Mouse (Mus musculus): Measurements from ENCODE around the gene Hal. TPM values are rescaled to one million over a fixed set of nuclear protein-coding genes. Genes with fewer than 3 reads are reported as not detected.

The Hal gene
- polyA plus RNA-seq (2015; fragmentation: Nextera tagmentation; extraction: Ambion mirVana), result not detected in 2 replicates

DNA sequence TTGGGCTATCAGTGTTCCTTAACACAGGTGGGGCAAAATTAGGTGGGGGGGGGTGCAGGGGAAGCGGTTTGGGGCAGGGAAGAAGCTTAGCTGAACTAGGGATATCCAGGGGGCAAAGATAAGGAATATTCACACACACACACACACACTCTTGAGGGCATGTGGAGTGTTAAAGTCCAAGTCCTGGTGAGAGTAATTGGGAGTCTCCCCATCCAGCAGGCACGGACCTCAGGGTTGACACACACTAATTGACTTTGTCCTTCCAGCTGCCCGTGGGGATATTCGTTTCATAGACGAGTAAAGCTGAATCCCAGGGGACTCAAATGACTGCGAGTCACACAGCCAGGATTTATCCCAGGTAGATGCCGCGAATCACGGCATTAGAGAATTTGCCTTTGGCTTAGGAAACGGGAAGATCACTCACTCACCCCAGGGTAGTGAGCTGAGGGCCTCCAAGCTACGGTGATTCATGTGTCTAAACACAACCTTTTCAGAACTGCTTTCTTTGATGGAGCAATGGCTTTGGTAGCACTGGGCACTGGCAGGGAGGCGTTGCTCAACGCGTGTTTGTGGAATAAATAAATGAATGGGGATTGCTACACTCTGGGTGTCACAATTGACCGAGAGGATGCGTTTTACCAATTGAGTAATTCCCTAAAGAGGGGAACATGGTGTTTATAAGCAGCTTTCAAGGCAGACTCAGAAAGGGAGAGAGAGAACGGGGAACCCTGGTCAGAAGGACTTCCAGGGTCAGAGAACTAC is at the start of gene Hal:
TSS of gene Hal (plus strand) at position 703 of the 762 bp plus-strand sequence.
- H3K9me3 ChIP-seq (replicated peaks), result no peaks in the 10 kb centered on the region
- no peaks in the 10 kb centered on the region for H3K27me3 ChIP-seq
- no peak for ATAC-seq
- 65% methylated on average over 17 of the region's 17 CpGs for WGBS
- no peaks in the 10 kb centered on the region for H3K4me1 ChIP-seq
- H3K9ac ChIP-seq, result no peak within 1 kb of the TSS
- peaks cover 16% of the 10 kb centered on the region for H3K36me3 ChIP-seq (ENCODE audit: poor library complexity, severe bottlenecking)
- no peak within 1 kb of the TSS for H3K27ac ChIP-seq
- no peak within 1 kb of the TSS for H3K4me3 ChIP-seq
- H3K4me2 ChIP-seq, result no peak within 1 kb of the TSS

DNA sequence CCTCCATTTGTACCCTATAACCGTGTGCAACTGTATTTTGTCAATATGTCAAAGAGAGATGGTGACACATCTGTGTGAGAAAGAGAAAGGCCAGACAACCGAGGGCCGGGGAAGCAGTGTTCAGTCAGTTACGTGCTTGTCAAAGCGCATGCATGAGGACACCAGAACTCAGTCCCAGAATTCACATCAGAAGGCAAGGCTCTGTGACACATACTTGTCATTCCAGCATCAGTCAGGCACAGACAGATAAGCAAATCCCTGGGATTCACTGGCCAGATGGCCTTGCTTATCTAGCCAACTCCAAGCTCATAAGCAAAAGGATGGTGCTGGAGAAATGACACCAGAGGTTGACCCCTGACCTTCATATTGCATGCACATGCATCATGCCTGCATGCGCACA is 47.1 kb upstream of the Hal start:
- Histone ChIP-seq H3K9ac (no peak overlapping the region), H3K36me3 (ENCODE audit: poor library complexity, severe bottlenecking) (no peaks in the 10 kb centered on the region), H3K4me1 (no peaks in the 10 kb centered on the region), H3K27me3 (no peaks in the 10 kb centered on the region), H3K9me3 (replicated peaks) (no peaks in the 10 kb centered on the region), H3K4me3 (no peak overlapping the region), H3K4me2 (no peak overlapping the region), H3K27ac (no peak overlapping the region)
- ATAC-seq, result no peak
- WGBS, result 90% methylated on average over 6 of the region's 6 CpGs

DNA sequence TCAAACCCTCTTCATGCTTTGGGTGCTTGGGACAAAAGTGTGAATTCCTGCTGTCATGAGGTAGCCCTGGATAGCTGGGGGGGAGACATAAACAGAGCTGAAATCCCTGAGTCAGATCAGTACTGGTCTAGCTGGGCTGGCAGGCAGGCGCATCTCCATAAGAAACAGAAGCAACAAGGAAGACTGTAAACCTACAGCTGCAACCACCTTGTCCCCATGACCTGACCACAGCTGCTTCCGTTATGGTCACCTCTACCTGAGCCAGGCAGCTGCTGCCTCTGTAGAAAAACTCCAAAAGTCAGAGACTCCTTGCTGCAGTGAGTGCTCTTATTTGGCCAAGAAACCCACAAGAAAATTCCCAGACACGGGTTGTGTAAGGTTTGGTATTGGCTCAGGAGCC is 46.4 kb upstream of the Hal start:
- ATAC-seq, result no peak
- 85% methylated on average over 3 of the region's 3 CpGs for whole genome bisulfite sequencing
- no peaks in the 10 kb centered on the region for H3K36me3 ChIP-seq (ENCODE audit: poor library complexity, severe bottlenecking)
- no peaks in the 10 kb centered on the region for H3K9me3 ChIP-seq (replicated peaks)
- H3K27me3 ChIP-seq, result no peaks in the 10 kb centered on the region
- H3K4me3 ChIP-seq, result no peak overlapping the region
- no peak overlapping the region for H3K9ac ChIP-seq
- H3K4me1 ChIP-seq, result no peaks in the 10 kb centered on the region
- H3K27ac ChIP-seq, result no peak overlapping the region
- H3K4me2 ChIP-seq, result no peak overlapping the region

DNA sequence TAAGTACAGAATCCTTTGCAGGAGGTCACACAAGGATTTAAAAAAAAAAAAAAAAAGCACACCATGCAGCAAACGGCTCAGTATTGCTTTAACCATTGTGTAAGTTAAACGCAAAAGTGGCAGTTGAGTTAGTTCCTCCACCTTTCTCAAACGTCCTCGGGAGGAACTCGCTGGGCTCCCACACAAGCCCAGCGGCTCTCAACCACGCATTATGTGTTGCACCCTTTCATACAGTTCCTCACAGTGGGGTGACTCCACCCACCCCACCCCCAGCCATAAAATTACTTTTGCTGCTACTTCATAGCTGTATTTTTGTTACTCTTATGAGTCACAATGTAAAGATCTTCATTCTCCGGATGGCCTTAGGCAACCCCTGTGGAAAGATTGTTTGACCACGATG is 44.2 kb upstream of the Hal start:
- Histone ChIP-seq H3K4me3 (no peak overlapping the region), H3K36me3 (ENCODE audit: poor library complexity, severe bottlenecking) (no peaks in the 10 kb centered on the region), H3K9me3 (replicated peaks) (no peaks in the 10 kb centered on the region), H3K27me3 (0 out of 2 replicates have a peak, but pooled peaks cover 2% of the 10 kb centered on the region), H3K9ac (no peak overlapping the region), H3K4me1 (no peaks in the 10 kb centered on the region), H3K4me2 (no peak overlapping the region), H3K27ac (no peak overlapping the region)
- no peak for ATAC-seq
- WGBS, result 82% methylated on average over 9 of the region's 9 CpGs

DNA sequence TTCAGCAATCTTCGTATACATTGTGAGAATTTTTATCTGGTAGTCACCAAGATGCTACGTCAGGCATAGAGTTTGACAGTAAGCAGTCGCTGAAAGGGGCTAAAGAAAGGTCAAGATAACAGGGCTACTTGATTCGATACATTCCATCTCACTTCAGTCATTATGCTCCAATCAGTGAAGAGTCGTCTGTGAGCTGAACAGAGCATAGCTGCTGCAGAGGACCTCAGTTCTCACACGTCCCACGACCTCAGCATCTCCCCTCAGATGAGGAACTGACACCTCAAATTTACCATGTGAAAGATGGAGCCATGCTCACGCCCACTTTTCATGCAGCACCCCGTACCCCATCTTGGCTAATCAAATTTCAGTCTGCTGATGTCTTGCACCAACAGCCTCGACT is 41.2 kb upstream of the Hal start:
- H3K4me1 ChIP-seq, result peaks cover 4% of the 10 kb centered on the region
- WGBS, result 77% methylated on average over 10 of the region's 10 CpGs
- ATAC-seq, result no peak
- H3K9ac ChIP-seq, result no peak overlapping the region
- 0 out of 2 replicates have a peak, but pooled peaks cover 2% of the 10 kb centered on the region for H3K27me3 ChIP-seq
- H3K9me3 ChIP-seq (replicated peaks), result no peaks in the 10 kb centered on the region
- H3K27ac ChIP-seq, result no peak overlapping the region
- no peaks in the 10 kb centered on the region for H3K36me3 ChIP-seq (ENCODE audit: poor library complexity, severe bottlenecking)
- no peak overlapping the region for H3K4me2 ChIP-seq
- no peak overlapping the region for H3K4me3 ChIP-seq

DNA sequence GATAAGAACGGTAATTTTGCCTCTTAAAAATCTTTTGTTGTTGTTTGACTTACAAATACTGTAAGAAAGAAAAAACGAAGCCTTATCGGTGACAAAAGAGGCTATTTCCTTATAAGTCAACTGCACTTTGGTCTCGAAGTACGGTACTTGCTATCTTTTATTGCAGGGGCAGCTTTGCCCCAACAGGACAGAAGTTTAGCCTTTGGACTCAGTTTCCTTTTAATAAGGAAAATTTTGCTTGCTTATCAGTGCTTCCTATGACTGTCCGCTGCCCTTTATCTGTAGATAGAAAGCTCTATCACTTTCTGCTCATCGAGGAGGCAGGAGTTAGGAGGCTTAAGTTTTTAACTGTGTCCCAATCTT is 33.9 kb upstream of the Hal start:
- H3K9me3 ChIP-seq (replicated peaks), result no peaks in the 10 kb centered on the region
- ATAC-seq, result no peak
- no peaks in the 10 kb centered on the region for H3K27me3 ChIP-seq
- H3K4me2 ChIP-seq, result peak overlapping the region; percentile 79
- H3K4me1 ChIP-seq, result peaks cover 19% of the 10 kb centered on the region
- H3K4me3 ChIP-seq, result peak overlapping the region; percentile 84
- no peak overlapping the region for H3K9ac ChIP-seq
- no peak overlapping the region for H3K27ac ChIP-seq
- 72% methylated on average over 7 of the region's 7 CpGs for WGBS
- H3K36me3 ChIP-seq (ENCODE audit: poor library complexity, severe bottlenecking), result no peaks in the 10 kb centered on the region

DNA sequence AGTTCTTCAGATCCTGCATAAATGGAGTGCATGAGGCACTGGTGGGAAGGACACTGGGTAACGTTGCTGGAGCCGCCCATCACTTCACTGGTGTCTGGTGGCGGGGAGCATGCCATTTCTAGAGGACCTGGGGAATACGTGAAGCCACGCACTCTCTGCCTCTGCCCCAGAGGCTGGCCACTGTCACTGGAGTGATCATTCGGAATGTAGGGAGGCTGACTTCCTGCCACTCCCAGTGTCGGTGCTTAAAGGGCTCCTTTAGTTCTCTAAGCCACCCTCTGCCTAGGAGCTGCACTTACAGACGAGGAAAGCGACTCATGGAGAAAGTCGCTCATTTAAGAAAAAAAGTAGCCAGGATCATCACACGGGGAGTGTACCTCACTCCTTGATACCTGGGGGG is 28.5 kb upstream of the Hal start:
- H3K4me2 ChIP-seq, result no peak overlapping the region
- peaks cover 44% of the 10 kb centered on the region for H3K36me3 ChIP-seq (ENCODE audit: poor library complexity, severe bottlenecking)
- peaks cover 4% of the 10 kb centered on the region for H3K4me1 ChIP-seq
- no peak overlapping the region for H3K27ac ChIP-seq
- no peak for ATAC-seq
- H3K4me3 ChIP-seq, result no peak overlapping the region
- WGBS, result 84% methylated on average over 11 of the region's 11 CpGs
- no peaks in the 10 kb centered on the region for H3K9me3 ChIP-seq (replicated peaks)
- H3K9ac ChIP-seq, result no peak overlapping the region
- no peaks in the 10 kb centered on the region for H3K27me3 ChIP-seq

DNA sequence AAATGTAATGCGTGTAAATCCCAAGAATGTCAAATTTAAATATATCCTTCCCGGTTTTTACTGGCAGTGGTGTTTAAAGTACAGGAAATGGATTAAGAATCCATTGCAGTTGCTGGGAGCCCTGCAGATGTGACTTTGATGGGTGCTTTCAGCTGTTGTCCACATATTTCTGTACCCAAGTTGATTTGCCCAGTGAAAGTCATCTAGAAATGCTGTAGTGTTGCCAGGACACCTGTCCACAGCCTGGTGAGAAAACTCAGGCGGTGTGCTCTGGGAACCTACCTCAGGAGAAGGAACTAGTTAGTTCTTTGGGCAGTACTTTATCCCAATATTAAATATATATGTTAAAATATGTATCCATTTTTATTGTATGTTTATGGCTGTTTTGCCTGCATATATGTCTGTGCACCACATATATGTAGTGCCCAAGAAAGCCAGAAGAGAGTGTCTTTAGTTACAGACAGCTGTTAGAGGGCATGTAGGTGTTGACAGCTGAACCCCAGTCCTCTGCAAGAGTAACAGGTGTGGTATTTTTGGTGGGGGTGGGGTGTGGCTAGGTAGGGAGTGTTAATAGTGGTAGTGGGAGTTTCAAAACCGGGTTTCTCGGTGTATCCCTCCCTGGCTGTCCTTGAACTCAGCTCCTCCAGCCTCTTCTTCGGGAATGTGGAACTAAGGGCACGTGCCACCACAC is 25.7 kb upstream of the Hal start:
- Histone ChIP-seq H3K4me3 (no peak overlapping the region), H3K9me3 (replicated peaks) (no peaks in the 10 kb centered on the region), H3K4me1 (no peaks in the 10 kb centered on the region), H3K27ac (no peak overlapping the region), H3K27me3 (no peaks in the 10 kb centered on the region), H3K4me2 (no peak overlapping the region), H3K9ac (no peak overlapping the region), H3K36me3 (ENCODE audit: poor library complexity, severe bottlenecking) (peaks cover 71% of the 10 kb centered on the region)
- no peak for ATAC-seq
- 92% methylated on average over 7 of the region's 7 CpGs for WGBS

DNA sequence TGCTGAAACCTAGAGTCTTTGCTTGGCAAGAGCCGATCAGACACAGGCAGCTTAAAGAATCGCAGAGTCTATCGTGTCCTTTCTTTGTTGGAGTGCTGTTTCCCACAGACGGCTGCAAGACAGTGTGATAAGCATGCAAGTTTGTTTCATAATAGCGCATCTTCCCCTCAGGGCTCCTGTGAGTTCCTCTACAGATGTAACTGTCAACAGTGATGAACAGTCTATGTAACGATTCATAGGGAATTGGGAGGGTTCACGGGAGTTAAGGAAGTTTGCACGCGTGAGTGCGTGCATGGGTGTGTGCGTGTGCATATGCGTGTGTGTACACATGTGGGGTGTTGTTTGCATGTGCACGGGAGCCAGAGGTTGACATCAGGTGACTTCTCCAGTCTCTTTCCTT is 25.0 kb upstream of the Hal start:
- ATAC-seq, result no peak
- 96% methylated on average over 13 of the region's 13 CpGs for WGBS
- Histone ChIP-seq H3K9ac (no peak overlapping the region), H3K9me3 (replicated peaks) (no peaks in the 10 kb centered on the region), H3K4me1 (no peaks in the 10 kb centered on the region), H3K4me2 (no peak overlapping the region), H3K27ac (no peak overlapping the region), H3K27me3 (no peaks in the 10 kb centered on the region), H3K36me3 (ENCODE audit: poor library complexity, severe bottlenecking) (peaks cover 72% of the 10 kb centered on the region), H3K4me3 (no peak overlapping the region)

DNA sequence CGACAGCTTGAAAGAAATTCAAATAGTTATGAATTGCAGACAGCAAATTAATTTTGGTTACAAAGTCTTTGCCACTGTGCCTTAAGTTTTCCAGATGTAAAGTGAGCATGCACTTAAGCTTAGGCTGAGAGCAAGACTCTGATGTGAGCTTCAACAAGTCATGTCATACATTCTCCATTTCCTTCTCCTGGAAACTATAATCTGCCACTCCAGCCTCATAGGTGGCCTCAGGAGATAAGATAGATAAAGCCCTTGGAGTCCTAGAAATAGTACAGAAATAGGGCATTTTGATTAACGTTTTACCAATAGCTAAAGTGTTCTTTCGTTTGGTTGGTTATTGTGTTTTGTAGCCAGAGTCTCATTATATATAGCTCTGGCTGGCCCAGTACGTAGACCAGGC is 21.3 kb upstream of the Hal start:
- no peak overlapping the region for H3K27ac ChIP-seq
- 96% methylated on average over 4 of the region's 4 CpGs for WGBS
- no peaks in the 10 kb centered on the region for H3K27me3 ChIP-seq
- H3K4me3 ChIP-seq, result no peak overlapping the region
- H3K4me2 ChIP-seq, result no peak overlapping the region
- ATAC-seq, result no peak
- H3K4me1 ChIP-seq, result no peaks in the 10 kb centered on the region
- no peak overlapping the region for H3K9ac ChIP-seq
- peaks cover 72% of the 10 kb centered on the region for H3K36me3 ChIP-seq (ENCODE audit: poor library complexity, severe bottlenecking)
- H3K9me3 ChIP-seq (replicated peaks), result no peaks in the 10 kb centered on the region

DNA sequence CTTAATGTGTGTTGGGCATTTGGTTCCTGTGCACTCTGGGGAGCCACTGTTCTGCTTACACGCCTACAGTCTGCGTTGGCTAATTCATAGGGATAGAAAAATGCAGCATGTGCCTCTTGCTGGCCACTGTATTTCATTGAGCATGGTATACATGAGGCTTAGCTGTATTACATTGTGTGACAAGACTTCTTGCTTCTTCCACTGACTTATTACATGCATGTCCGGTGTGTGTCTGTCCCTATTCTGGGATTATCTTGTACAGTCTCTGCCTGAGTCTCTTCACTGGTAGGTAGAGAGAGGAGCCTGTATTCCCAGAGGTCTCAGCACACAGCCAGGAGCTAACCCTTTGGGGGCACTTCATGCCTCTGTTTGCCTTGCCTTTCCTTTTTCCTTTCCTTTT is 20.8 kb upstream of the Hal start:
- H3K4me3 ChIP-seq, result no peak overlapping the region
- no peak for ATAC-seq
- no peak overlapping the region for H3K4me2 ChIP-seq
- WGBS, result 97% methylated on average over 3 of the region's 3 CpGs
- no peaks in the 10 kb centered on the region for H3K4me1 ChIP-seq
- no peaks in the 10 kb centered on the region for H3K27me3 ChIP-seq
- H3K9ac ChIP-seq, result no peak overlapping the region
- peaks cover 74% of the 10 kb centered on the region for H3K36me3 ChIP-seq (ENCODE audit: poor library complexity, severe bottlenecking)
- no peak overlapping the region for H3K27ac ChIP-seq
- H3K9me3 ChIP-seq (replicated peaks), result no peaks in the 10 kb centered on the region

DNA sequence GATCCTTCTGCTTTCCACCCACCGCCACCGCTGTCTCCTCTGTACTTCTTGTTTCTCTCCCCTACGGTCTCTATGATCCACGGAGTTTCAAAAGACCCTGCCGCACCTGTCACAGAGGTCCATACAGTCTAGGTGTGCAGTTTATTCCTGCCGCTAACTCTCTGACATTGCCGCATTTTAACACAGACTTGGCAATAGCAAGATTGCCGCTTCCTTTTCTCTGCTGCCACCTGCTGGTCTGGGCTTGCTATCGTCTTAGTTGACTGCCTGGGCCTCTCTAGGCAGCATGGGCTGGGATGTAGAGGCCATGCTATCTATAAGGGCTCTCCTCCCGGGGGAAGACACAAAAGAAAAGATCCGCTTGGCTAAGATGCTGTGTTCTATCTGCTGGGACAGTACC is 17.2 kb upstream of the Hal start:
- Histone ChIP-seq H3K4me2 (no peak overlapping the region), H3K27ac (no peak overlapping the region), H3K27me3 (no peaks in the 10 kb centered on the region), H3K9me3 (replicated peaks) (no peaks in the 10 kb centered on the region), H3K9ac (no peak overlapping the region), H3K36me3 (ENCODE audit: poor library complexity, severe bottlenecking) (peaks cover 76% of the 10 kb centered on the region), H3K4me3 (no peak overlapping the region), H3K4me1 (no peaks in the 10 kb centered on the region)
- ATAC-seq, result peak; percentile 69
- WGBS, result 42% methylated on average over 11 of the region's 11 CpGs

DNA sequence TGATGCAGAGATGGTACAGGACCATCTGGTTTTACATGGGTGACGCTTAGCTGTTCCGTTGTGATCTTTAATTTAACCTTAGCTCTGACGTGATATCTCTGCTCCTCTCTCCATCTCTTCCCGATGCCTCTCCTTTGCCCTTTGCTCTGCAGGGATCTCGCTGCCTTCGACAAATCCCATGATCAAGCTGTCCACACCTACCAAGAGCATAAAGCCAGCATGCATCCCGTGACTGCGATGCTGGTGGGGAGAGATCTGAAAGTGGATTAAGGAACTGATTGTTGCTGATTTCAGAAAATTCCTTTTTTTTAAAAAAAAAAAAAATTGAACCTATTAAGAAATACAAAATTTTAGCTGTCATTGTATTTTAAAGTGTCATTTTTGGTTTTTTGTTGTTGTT is 4.1 kb upstream of the Hal start:
- Histone ChIP-seq H3K4me2 (no peak overlapping the region), H3K9me3 (replicated peaks) (no peaks in the 10 kb centered on the region), H3K4me1 (no peaks in the 10 kb centered on the region), H3K27ac (no peak overlapping the region), H3K9ac (no peak overlapping the region), H3K36me3 (ENCODE audit: poor library complexity, severe bottlenecking) (peaks cover 52% of the 10 kb centered on the region), H3K4me3 (no peak overlapping the region), H3K27me3 (no peaks in the 10 kb centered on the region)
- 90% methylated on average over 8 of the region's 8 CpGs for WGBS
- no peak for ATAC-seq

Data from forebrain, embryonic 13.5 days (tissue).